Comparison of ENCODE assay signal across 8 mouse cellular contexts in the genomic region with DNA sequence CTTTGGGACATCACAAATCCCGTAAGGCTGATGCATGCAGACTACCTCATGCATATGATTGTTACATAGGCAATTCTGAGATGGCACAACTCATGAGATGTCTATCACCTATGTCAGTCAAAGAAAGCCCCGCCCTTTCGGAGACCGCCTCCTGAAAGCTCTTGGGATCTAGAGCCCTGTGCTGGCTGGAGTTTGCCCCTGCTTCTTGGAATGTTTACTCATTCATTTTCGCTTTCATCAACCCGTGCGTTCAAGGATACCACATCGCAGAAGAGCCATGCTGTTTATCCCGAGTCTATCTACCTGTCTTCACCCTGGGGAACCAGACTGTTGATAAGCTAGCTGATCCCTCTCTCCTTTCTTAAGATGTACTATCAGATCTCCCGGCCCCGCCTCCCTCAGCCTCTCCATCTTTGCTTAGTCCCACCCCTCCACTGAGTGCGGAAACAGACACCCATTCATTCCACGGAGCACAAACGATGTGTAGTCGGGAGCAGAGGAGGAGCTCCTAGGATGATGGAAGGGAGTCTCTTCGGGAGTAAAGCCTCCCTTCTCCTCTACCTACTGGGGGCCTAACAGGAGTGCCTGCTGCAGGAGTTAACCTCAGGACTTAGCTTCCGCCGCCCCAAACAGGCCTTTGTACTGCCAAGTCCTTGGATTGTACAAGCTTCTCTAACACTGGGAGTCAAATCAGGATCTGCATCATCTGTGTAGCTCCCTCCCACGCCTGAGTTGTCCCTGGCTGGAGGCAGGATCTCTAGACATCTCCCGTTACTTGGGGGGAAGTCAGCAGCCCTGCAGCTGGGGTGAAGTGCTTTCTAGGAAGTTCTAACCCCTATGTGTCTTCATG.
DNase-seq lines count a peak whose midpoint lies in the region; ATAC-seq and TF ChIP-seq lines count a peak whose summit lies in the region.

No protein-coding gene starts in this region.

- intact Hi-C loops in left cerebral cortex, postnatal 4 days (cut with DNase I), result loop anchor here (2.0 to 10.0 kb wide), 3 partner anchors 23 to 915 kb away; no protein-coding TSS in a partner anchor

- peak; percentile 67 for ATAC-seq in hindbrain, embryonic 13.5 days (ENCODE audit: low FRiP score)
- no peak for ATAC-seq in megakaryocyte progenitor cell, adult 5-6 weeks (replicated peaks; ENCODE audit: poor library complexity)

- TF ChIP-seq CTCF in lung, adult 2 months (IDR thresholded peaks at IDR 0.05; ENCODE audit: insufficient read depth, low read length), result no peak

- no peak for DNase-seq in lung, adult 2 months
- DNase-seq in lung, postnatal 14 days, result no peak
- peak; percentile 65 for DNase-seq in embryo, embryonic 10 days (ENCODE audit: low spot score)
- peak; percentile 27 for DNase-seq in left cerebral cortex, postnatal 4 days
- peak; percentile 62 for DNase-seq in retina, embryonic 14.5 days (ENCODE audit: low spot score)
- DNase-seq in urinary bladder, postnatal 10 days (ENCODE audit: low spot score), result no peak

- peak overlapping the region; percentile 51 for H3K4me2 ChIP-seq in hindbrain, embryonic 13.5 days

- no peaks in the 10 kb centered on the region for H3K9me3 ChIP-seq in hindbrain, embryonic 13.5 days

- H3K36me3 ChIP-seq in hindbrain, embryonic 13.5 days, result no peaks in the 10 kb centered on the region

- H3K4me1 ChIP-seq in lung, adult 2 months (ENCODE audit: control insufficient read depth, insufficient read depth, low read length), result no peaks in the 10 kb centered on the region
- H3K4me1 ChIP-seq in hindbrain, embryonic 13.5 days (replicated peaks), result peaks cover 31% of the 10 kb centered on the region

- peak overlapping the region; percentile 93 for H3K27ac ChIP-seq in hindbrain, embryonic 13.5 days

- peak overlapping the region; percentile 10 for H3K4me3 ChIP-seq in lung, adult 2 months (replicated peaks; ENCODE audit: extremely low read depth, low read depth, low read length)
- H3K4me3 ChIP-seq in hindbrain, embryonic 13.5 days, result peak overlapping the region; percentile 26

- peaks cover 16% of the 10 kb centered on the region for H3K27me3 ChIP-seq in hindbrain, embryonic 13.5 days

- H3K9ac ChIP-seq in hindbrain, embryonic 13.5 days, result peak overlapping the region; percentile 35

- no peak for TF ChIP-seq POLR2A in lung, adult 2 months (IDR thresholded peaks at IDR 0.05; ENCODE audit: borderline replicate concordance, extremely low read depth, low read depth, low read length)

- WGBS in lung, adult 2 months, result 10% methylated on average over 20 of the region's 20 CpGs
- 8% methylated on average over 20 of the region's 20 CpGs for WGBS in hindbrain, embryonic 13.5 days

Comparison
In these comparisons a context has a peak if more than half of its experiments do, and no peak if none do; other contexts are left out.
1. DNase-seq: peak in embryo, embryonic 10 days (single experiment), left cerebral cortex, postnatal 4 days (single experiment) and retina, embryonic 14.5 days (single experiment); none in lung, adult 2 months (single experiment), lung, postnatal 14 days (single experiment) and urinary bladder, postnatal 10 days (single experiment).